Mouse (Mus musculus): Measurements from ENCODE around the gene Oard1. TPM values are rescaled to one million over a fixed set of nuclear protein-coding genes. Genes with fewer than 3 reads are reported as not detected.

Gene Oard1
- polyA plus RNA-seq, 1 experiment from 2014 or later, result 79.4 TPM

DNA sequence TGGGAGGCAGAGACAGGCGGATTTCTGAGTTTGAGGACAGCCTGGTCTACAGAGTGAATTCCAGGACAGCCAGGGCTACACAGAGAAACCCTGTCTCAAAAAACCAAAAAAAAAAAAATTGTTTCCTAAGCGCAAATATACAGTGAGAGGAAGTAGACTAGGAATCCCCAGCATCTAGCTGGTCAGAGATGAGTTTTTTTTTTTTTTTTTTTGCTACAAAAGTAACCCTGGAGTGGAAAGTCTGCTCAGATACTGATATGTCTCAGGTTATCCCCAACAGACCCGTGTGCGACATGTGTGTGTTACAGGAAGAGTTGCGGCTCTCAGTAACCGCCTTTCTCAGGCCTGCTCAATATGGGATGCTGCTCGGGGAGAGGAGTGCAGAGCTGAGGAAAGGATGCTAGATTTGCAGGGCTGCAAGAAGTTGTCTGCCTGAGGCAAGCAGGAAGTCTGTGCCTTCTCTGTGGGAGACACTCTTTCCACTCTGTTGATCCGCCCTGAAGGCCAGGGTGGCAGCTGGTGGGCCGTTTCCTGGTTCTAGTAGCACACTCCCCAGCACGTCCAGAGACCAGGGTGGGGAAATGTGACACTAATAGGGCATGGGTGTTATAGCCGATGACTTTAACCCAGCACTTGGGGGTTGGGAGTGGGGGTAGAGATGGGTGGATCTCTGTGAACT is 18.2 kb downstream of the Oard1 start:
- no peak overlapping the region for H3K27ac ChIP-seq (replicated peaks)
- 74% methylated on average over 11 of the region's 11 CpGs for WGBS

GRCm38 (mm10) chr17:48430394-48430793 is 20.6 kb downstream of the Oard1 start:
- no peak overlapping the region for H3K4me3 ChIP-seq
- H3K9ac ChIP-seq (replicated peaks), result no peak overlapping the region
- WGBS, result 62% methylated on average over 5 of the region's 5 CpGs
- H3K36me3 ChIP-seq, result no peaks in the 10 kb centered on the region
- peaks cover 10% of the 10 kb centered on the region for H3K4me1 ChIP-seq
- H3K4me2 ChIP-seq (replicated peaks), result no peak overlapping the region
- no peak for ATAC-seq (ENCODE audit: low FRiP score, low read depth)
- H3K27ac ChIP-seq (replicated peaks), result no peak overlapping the region
- no peaks in the 10 kb centered on the region for H3K27me3 ChIP-seq
- H3K9me3 ChIP-seq, result no peaks in the 10 kb centered on the region

More for the DNA sequence above, 18.2 kb downstream of the Oard1 start:
- no peaks in the 10 kb centered on the region for H3K36me3 ChIP-seq
- no peaks in the 10 kb centered on the region for H3K9me3 ChIP-seq
- H3K4me1 ChIP-seq, result peaks cover 10% of the 10 kb centered on the region
- no peak for ATAC-seq (ENCODE audit: low FRiP score, low read depth)
- H3K9ac ChIP-seq (replicated peaks), result no peak overlapping the region
- no peak overlapping the region for H3K4me3 ChIP-seq
- H3K4me2 ChIP-seq (replicated peaks), result no peak overlapping the region
- no peaks in the 10 kb centered on the region for H3K27me3 ChIP-seq

DNA sequence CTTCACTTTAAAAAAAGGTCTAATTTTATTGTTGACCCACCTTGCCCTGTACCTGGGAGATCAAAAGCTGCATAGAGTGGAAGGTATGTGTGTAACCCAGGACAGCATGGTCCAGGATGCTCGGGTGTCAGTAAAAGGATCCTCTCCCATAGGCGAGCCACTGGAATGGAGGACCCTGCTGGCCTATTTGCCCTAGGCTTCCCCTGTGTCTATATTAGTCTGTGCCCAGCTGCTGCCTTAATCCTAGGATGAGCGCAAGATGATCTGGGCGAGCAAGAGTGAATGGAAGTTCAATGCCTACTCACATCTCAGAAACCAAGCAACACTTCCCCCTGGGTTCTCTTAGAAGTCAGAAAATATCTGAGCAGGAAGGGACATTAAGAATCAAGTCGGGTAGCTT is 21.2 kb downstream of the Oard1 start:
- 65% methylated on average over 5 of the region's 5 CpGs for WGBS
- Histone ChIP-seq H3K36me3 (no peaks in the 10 kb centered on the region), H3K4me1 (peaks cover 5% of the 10 kb centered on the region), H3K9me3 (no peaks in the 10 kb centered on the region), H3K9ac (replicated peaks) (no peak overlapping the region), H3K27me3 (no peaks in the 10 kb centered on the region), H3K4me3 (no peak overlapping the region), H3K27ac (replicated peaks) (no peak overlapping the region), H3K4me2 (replicated peaks) (no peak overlapping the region)
- no peak for ATAC-seq (ENCODE audit: low FRiP score, low read depth)

GRCm38 (mm10) chr17:48432158-48432980 is 22.6 kb downstream of the Oard1 start, which contains the start of gene Apobec2:
Gene Apobec2 (minus strand): TSS chr17:48432930.
- 65% methylated on average over 16 of the region's 16 CpGs for WGBS
- Histone ChIP-seq H3K4me3 (no peak within 1 kb of the TSS), H3K27ac (replicated peaks) (0 out of 2 replicates have a peak within 1 kb of the TSS, but pooled peaks have one; percentile 2), H3K4me2 (replicated peaks) (no peak within 1 kb of the TSS), H3K36me3 (no peaks in the 10 kb centered on the region), H3K27me3 (no peaks in the 10 kb centered on the region), H3K4me1 (peaks cover 4% of the 10 kb centered on the region), H3K9me3 (no peaks in the 10 kb centered on the region), H3K9ac (replicated peaks) (no peak within 1 kb of the TSS)
- no peak for ATAC-seq (ENCODE audit: low FRiP score, low read depth)

DNA sequence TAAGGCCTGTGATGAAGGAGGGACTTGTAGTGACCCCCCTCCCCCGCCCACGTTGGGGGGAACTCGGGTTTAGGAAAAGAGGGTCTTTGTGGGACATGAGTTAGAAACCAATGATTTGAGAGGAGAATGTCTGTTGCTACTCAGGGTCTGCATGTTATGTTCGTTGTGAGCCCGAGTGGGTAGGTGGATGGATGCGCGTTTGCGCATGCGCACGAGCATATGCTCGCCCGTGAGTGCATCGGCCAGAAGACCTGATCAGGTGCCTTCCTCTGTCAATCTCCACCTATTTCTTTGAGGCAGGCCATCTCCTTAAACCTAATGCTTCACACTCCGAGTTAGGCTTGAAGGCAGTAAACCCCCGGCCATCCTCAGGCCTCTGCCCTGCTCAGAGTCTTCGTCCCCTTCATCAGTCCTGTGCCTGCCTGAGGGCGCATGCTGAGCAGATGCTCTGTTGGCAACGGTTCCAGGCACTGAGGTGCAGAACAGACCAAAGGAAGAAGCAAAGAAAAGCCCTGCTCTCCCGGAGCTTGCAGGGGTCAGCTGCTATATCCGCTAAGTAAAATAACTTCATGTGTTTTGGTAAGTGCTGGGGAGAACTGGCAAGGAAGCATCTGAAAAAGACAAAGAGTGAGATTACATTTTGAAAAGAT is 23.3 kb downstream of the Oard1 start:
- ATAC-seq (ENCODE audit: low FRiP score, low read depth), result no peak
- WGBS, result 83% methylated on average over 20 of the region's 20 CpGs

GRCm38 (mm10) chr17:48433689-48434330 is 24.0 kb downstream of the Oard1 start:
- no peak overlapping the region for H3K4me2 ChIP-seq (replicated peaks)
- peaks cover 11% of the 10 kb centered on the region for H3K4me1 ChIP-seq
- H3K4me3 ChIP-seq, result no peak overlapping the region
- no peak overlapping the region for H3K9ac ChIP-seq (replicated peaks)
- no peaks in the 10 kb centered on the region for H3K9me3 ChIP-seq
- H3K27ac ChIP-seq (replicated peaks), result no peak overlapping the region
- ATAC-seq (ENCODE audit: low FRiP score, low read depth), result no peak
- no peaks in the 10 kb centered on the region for H3K36me3 ChIP-seq
- 83% methylated on average over 6 of the region's 6 CpGs for WGBS
- no peaks in the 10 kb centered on the region for H3K27me3 ChIP-seq

More for the DNA sequence above, 23.3 kb downstream of the Oard1 start:
- Histone ChIP-seq H3K4me1 (peaks cover 11% of the 10 kb centered on the region), H3K27ac (replicated peaks) (0 out of 2 replicates have a peak overlapping the region, but pooled peaks have one; percentile 2), H3K9ac (replicated peaks) (no peak overlapping the region), H3K4me2 (replicated peaks) (no peak overlapping the region), H3K27me3 (no peaks in the 10 kb centered on the region), H3K36me3 (no peaks in the 10 kb centered on the region), H3K9me3 (no peaks in the 10 kb centered on the region), H3K4me3 (no peak overlapping the region)

DNA sequence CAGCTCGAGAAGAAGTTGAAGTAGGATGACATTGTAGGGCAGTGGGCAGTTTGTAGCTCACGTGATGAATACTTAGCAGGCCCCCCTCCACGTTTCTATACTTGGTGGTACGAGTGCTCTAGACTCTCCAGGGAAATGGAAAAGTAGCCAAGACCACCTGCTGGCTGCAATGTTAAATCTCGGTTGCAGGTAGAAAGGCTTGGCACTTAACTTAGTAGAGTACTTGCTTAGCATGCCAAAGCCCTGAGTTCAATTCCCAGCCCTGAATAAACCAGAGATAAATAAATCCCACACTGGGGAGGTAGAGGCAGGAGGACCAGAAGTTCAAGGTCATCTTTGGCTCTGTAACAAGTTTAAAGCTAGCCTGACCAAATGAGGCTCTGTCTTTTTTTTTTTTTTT is 24.7 kb downstream of the Oard1 start:
- no peak overlapping the region for H3K4me2 ChIP-seq (replicated peaks)
- peaks cover 11% of the 10 kb centered on the region for H3K4me1 ChIP-seq
- H3K4me3 ChIP-seq, result no peak overlapping the region
- no peak overlapping the region for H3K27ac ChIP-seq (replicated peaks)
- no peaks in the 10 kb centered on the region for H3K9me3 ChIP-seq
- H3K36me3 ChIP-seq, result no peaks in the 10 kb centered on the region
- ATAC-seq (ENCODE audit: low FRiP score, low read depth), result no peak
- WGBS, result 83% methylated on average over 5 of the region's 5 CpGs
- no peaks in the 10 kb centered on the region for H3K27me3 ChIP-seq
- no peak overlapping the region for H3K9ac ChIP-seq (replicated peaks)

GRCm38 (mm10) chr17:48436487-48436886 is 26.7 kb downstream of the Oard1 start:
- Histone ChIP-seq H3K27me3 (no peaks in the 10 kb centered on the region), H3K36me3 (no peaks in the 10 kb centered on the region), H3K4me2 (replicated peaks) (no peak overlapping the region), H3K4me3 (no peak overlapping the region), H3K27ac (replicated peaks) (no peak overlapping the region), H3K9ac (replicated peaks) (no peak overlapping the region), H3K4me1 (peaks cover 11% of the 10 kb centered on the region), H3K9me3 (no peaks in the 10 kb centered on the region)
- ATAC-seq (ENCODE audit: low FRiP score, low read depth), result no peak
- 90% methylated on average over 1 of the region's 1 CpGs for WGBS

GRCm38 (mm10) chr17:48437421-48437911 is 27.7 kb downstream of the Oard1 start:
- Histone ChIP-seq H3K27ac (replicated peaks) (peak overlapping the region; percentile 42), H3K4me2 (replicated peaks) (no peak overlapping the region), H3K9ac (replicated peaks) (no peak overlapping the region), H3K36me3 (no peaks in the 10 kb centered on the region), H3K9me3 (no peaks in the 10 kb centered on the region), H3K4me1 (peaks cover 11% of the 10 kb centered on the region), H3K4me3 (no peak overlapping the region), H3K27me3 (no peaks in the 10 kb centered on the region)
- 43% methylated on average over 7 of the region's 7 CpGs for WGBS
- peak; percentile 34; the same call in 1 of the 2 replicates for ATAC-seq (ENCODE audit: low FRiP score, low read depth)

DNA sequence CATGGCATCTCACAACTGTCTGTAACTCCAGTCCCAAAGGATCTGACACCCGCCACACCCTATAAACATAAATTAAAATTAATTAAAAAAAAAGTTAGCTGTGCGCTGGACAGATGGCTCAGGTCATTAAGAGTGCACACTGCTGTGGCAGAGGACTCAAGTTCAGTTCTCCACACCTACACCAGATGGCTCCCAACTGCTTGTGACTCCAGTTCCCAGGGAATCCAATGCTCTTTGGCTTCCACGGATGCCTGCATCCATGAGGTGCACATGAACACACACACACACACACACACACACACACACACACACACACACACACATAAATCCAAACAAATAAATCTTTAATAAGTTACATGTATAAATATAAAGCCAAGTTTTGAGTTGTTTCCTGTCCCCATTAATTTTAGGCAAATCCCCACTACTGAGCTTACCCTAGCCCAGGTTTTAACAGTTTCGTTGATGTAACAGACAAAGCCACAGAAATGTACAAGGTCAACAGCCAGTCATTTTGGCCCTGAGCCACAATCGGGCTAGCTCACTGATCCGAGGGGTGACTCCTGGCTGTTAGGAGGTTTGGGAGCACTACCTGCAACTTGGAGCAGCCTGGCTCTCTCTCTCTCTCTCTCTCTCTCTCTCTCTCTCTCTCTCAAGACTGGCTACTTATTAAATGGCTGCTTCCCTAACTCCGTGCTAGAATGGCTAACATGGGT is 33.1 kb downstream of the Oard1 start:
- ATAC-seq (ENCODE audit: low FRiP score, low read depth), result no peak
- H3K9ac ChIP-seq (replicated peaks), result no peak overlapping the region
- 84% methylated on average over 7 of the region's 7 CpGs for WGBS

DNA sequence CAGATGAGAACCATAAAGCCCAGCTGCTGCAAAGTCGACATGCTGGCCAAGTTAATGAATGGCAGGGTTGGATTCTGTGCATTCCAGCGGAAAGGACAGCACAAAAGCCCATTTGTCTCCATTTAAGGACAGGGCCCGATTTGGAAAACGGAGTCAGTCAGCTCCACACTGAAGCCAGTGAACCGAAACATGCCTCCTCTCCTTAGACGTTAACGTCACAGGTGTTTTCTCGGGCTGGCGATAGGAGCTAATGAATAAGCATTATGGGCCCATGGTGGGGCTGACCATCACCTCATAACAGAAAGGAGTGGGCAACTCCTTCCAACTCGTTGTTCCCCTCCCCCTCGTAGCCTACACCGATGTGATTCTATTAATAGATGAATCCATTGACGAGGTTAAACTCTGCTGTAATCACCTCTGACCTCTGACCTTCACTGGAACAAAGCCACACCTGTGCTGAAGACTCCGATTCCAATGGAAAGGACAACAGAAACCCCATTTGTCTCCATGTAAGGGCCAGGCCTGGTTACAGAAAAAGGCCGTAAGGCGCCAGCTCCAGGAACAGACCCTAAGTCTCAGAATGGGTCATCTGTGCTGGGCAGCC is 33.8 kb downstream of the Oard1 start:
- H3K9me3 ChIP-seq, result no peaks in the 10 kb centered on the region
- WGBS, result 67% methylated on average over 16 of the region's 16 CpGs
- no peaks in the 10 kb centered on the region for H3K4me1 ChIP-seq
- H3K36me3 ChIP-seq, result no peaks in the 10 kb centered on the region
- no peak overlapping the region for H3K9ac ChIP-seq (replicated peaks)
- H3K4me3 ChIP-seq, result no peak overlapping the region
- H3K4me2 ChIP-seq (replicated peaks), result no peak overlapping the region
- H3K27ac ChIP-seq (replicated peaks), result no peak overlapping the region
- H3K27me3 ChIP-seq, result no peaks in the 10 kb centered on the region; the same call in 1 of the 2 replicates
- ATAC-seq (ENCODE audit: low FRiP score, low read depth), result no peak

More for the DNA sequence above, 33.1 kb downstream of the Oard1 start:
- Histone ChIP-seq H3K27ac (replicated peaks) (no peak overlapping the region), H3K4me1 (peaks cover 1% of the 10 kb centered on the region; the same call in 1 of the 2 replicates), H3K4me3 (no peak overlapping the region), H3K9me3 (no peaks in the 10 kb centered on the region), H3K27me3 (no peaks in the 10 kb centered on the region; the same call in 1 of the 2 replicates), H3K4me2 (replicated peaks) (no peak overlapping the region), H3K36me3 (no peaks in the 10 kb centered on the region)

Data from midbrain, embryonic 12.5 days (tissue).